Mouse (Mus musculus) NIH3T3 (cell line): ENCODE measurements at regions not wholly inside any gene's neighbourhood (a gene's known extent, or its start where the extent isn't known, plus 50 kb on each side); places are given as distances from the start of the nearest gene placed in this dataset.
"Not testable (repeated sequence)": the region's sequence is repeated elsewhere in the genome, so short reads cannot be mapped to it uniquely, and the experiment has no call there.

Experiments
- DNase-seq: peaks from one replicate; pipeline ENCODE4 v3.0.0-alpha.2; 2012; ENCODE audit warnings: low read depth

DNA sequence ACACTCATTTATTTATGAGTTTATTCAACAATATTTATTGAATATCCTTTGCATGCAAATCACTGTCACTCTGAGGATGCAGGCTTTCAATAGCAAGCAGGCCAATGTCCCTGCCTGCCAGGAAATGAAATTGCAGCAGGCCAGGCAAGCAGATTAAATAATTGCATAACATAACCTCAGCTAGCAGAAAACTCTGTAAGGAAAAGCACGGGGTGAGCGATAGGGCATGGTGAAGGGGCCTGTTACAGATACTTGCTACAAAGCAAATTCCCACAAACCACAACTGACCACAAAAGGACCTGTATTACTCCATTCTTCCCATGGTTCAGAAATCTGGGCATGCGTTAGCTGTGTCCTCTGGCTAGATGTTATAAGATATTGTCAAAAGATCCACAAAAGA is 509.8 kb downstream of the Bnc2 start:
- peak; percentile 43 for DNase-seq

- no peak for DNase-seq
These were observed 502.2 kb downstream of the Bnc2 start for GRCm38 (mm10) chr4:84172841-84173240.

DNA sequence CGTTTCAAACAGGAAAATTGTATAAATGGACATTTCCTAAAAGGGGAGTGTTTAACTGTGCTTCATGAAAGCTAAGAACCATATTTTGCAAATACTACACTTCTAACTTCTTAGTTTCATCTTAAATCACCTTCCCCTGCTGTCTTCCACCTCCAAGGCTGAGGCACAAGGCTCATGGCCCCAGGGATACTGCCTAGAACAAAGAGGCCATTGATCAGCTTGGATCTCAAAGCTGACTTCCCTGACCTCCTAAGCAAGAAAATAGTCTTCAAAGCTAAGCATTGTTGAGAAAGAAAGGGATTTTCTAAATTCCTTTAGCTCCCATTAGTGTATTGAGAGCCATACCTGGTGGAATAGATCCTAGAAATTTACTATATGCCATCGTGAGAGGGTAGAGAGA is 501.6 kb downstream of the Bnc2 start:
- DNase-seq: no peak

DNA sequence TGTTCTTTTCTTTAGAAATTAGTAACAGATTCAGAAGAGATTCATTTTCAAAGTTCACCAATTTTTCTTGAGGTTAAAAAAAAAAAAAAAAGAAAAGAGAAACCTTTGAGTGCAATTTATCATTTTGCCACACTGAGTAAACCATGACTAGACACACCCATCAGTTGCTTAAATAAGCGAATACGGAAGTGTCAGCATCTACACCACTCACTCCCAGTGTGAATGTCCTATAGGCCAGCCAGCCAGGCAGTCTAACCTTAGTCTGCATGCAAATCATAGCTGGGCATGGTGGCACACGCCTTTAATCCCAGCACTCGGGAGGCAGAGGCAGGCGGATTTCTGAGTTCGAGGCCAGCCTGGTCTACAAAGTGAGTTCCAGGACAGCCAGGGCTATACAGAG is 498.6 kb downstream of the Bnc2 start:
- DNase-seq: not testable (repeated sequence)

DNA sequence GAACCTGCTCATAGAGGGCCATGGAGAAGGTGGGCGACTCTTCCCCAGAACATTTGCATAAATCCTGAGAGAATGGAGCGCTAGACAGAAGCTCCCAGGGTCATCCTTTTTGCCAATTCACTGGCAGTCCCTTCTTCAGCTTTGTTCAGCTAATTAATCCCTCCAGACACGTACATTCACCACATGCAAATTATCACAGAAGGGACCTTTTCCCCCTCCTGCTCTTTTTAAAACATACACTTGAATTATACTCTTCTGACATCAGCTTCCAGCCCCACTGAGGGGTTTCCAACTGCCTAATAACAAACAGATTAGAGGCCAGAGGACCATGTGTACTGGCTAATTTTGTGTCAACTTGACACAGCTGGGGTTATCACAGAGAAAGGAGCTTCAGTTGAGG is 497.2 kb downstream of the Bnc2 start:
- DNase-seq: no peak

DNA sequence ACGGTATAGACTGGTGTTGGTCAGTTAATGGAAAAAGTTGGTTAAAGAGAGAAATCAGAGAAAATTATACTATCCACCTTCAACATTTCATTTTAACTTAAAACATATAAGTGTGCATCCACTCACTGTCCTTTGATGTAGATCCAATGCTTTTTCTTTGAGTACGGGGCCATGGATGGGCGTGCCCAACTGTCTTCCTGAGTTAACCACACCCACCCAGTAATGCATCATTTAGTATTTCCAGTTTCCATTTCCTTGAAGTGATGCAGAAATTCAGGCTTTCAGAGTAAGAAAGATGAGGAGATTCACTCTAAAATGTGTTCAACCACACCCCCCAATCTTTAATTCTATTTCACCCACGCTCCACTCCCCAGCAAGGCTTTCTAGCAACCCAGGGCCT is 490.6 kb downstream of the Bnc2 start:
- DNase-seq: no peak

DNA sequence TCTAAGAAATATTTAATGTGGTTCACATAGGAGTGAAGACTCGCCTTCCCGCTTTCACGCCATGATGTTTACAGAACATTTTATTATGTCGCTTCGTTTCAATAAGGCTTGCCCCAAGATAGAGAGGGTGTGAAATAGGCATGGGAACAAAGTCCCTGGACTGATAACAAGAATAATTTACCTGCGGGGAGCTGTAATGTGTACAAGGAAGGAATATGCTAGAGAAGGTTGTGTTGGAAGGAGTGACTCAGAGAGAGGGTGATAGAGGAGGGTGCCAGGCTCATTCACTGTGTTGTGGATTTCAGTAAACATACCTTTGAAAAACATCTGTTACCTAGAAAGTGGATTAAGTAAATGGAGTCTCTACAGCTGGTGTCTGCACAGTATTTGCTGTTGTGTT is 490.2 kb downstream of the Bnc2 start:
- DNase-seq: no peak

GRCm38 (mm10) chr4:84189315-84189714 is 485.8 kb downstream of the Bnc2 start:
- no peak for DNase-seq

DNA sequence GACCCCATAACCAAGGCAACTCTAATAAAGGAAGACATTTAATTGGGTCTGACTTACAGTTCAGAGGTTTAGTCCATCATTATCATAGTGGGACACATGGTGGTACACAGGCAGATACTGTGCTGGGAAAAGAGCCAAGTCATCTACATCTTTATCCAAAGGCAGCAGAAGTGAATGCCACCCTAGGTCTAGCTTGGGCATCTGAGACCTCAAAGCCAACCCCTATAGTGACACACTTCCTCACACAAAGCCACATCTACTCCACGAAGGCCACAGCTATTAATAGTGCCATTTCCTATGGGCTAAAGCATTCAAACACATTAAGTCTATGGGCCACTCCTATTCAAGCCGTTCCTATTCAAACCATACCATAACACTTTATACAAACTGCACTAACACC is 483.8 kb downstream of the Bnc2 start:
- no peak for DNase-seq

- DNase-seq: no peak
These were observed 482.8 kb downstream of the Bnc2 start for GRCm38 (mm10) chr4:84192301-84192700.

GRCm38 (mm10) chr4:84196732-84197131 is 478.3 kb downstream of the Bnc2 start:
- peak; percentile 58 for DNase-seq

DNA sequence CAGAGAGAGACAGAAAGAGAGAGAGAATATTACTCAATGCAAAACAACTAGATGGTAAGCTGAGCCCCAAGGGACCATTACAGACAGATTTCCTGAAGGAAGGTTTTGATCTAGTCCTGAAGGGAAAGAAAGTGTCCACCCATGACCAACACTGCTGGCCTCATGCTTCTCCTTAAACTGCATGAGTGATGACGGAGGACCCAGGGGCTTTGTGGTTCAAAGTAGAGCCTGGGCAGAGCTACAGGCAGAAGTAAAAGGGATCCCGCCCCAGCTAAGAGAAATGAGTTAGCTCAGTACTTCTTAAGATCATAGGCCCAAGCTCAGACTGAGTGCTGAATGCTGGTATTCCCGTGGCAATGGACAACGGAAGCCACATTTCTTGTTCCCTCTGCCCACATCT is 476.9 kb downstream of the Bnc2 start:
- DNase-seq: peak; percentile 48

DNA sequence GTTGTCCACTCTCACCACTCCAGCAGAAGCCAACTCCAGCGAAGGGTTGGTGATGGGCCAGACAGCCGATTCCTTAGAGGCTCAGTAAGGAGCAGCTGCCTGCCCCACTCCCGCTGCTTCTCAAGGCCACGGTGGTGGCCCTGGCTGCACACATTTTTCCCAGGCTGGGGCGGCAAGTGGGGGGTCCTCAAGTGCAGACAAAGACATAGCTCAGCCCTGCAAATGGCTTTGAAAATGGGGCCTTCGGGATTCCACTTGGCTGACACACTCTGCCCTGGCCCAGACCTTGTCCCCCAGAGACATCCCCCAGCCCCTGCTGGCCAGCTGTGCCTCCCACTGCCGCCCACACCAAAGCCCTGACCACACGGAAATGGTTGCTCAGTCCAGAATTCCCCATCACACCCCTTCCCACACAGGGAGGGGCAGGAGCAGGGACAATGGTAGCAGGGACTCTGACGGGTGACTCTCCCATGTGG is 475.9 kb downstream of the Bnc2 start:
- no peak for DNase-seq

GRCm38 (mm10) chr4:84201001-84201400 is 474.1 kb downstream of the Bnc2 start:
- no peak for DNase-seq

DNA sequence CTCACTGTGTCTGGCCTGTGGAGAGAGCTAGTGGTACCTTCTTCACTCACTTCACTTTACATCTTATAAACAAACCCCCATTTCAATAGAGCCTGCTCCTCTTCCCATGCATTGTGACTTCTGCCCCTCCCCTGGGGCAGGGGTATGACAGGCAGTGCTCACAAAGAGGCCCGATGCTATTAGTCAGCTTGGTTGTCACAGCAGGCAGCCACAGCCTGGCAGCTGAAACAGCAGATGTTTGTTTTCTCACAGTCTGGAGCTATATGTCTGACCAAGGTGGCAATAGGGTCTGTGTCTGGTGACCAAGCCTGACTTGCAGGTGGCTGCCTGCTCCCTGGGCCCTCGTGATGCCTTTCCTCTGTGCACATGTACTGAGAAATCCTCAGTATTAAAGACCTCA is 472.8 kb downstream of the Bnc2 start:
- DNase-seq: no peak

- peak; percentile 82 for DNase-seq
These were observed 471.4 kb downstream of the Bnc2 start for GRCm38 (mm10) chr4:84203680-84204079.

- peak; percentile 29 for DNase-seq
These were observed 470.3 kb downstream of the Bnc2 start for GRCm38 (mm10) chr4:84204777-84205176.

DNA sequence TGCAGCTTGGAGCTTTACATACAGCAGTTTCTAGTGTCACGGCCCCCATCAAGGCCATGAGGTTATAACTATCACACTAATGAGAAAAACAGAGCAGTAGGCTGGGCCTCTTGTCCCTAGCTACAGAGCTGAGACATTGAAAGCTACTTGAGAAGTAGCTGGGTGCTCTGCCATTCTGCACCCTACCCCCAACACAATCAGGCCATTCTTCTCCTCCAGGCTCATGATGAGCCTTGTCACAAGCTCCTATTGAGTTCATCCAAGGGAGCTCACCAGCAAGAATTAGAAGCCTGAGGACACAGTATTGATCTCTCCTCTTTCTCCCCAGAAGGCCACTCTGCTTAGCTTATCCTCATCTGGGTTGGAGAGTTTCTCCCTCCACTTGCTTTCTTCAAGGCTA is 466.9 kb downstream of the Bnc2 start:
- no peak for DNase-seq

DNA sequence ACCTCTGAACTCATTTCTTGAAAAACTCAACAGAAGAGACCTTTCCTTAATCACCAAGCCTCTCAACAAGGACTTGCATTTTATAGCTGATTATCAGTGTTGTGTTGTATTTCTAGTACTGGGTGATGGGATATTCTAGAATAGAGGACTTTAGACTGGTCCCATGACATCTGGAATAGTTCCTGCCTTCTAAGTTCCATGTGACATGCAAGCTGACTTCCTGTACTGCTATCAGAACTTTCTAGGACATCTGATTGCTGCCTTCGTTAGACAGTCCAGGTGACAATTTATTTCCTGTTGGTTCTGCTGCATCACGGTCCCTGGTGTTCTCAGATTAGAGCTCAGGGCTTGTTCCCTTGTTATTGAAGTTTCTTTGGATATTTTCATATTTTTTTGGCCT is 465.5 kb downstream of the Bnc2 start:
- DNase-seq: no peak

DNA sequence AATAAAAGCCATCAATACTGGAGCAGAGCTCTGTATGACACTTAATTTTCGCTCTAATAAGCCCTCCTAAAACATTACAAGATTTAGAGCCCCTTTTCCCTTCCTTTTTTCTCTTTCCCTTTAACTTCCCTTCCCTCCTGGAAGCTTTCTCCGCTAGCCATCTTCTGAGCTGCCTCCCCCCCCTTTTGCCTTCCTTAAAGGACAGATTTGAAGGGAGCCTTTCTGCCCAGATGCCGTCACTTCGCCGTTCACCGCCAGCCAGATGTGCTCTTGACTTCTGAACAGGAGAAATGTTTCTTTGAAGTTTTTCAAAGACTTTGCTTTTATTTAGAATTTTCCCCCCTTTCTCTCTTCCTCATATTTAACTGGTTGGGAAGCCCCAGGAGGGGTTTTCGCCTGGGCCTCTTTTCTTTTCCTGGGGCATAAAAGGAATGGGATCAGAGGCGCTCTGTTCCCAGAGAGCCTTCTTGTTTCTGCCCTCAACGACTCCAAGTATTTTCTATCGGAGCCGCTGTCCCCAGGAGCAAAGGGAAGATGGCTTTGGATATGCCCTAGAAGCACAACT is 463.7 kb downstream of the Bnc2 start:
- DNase-seq: no peak

DNA sequence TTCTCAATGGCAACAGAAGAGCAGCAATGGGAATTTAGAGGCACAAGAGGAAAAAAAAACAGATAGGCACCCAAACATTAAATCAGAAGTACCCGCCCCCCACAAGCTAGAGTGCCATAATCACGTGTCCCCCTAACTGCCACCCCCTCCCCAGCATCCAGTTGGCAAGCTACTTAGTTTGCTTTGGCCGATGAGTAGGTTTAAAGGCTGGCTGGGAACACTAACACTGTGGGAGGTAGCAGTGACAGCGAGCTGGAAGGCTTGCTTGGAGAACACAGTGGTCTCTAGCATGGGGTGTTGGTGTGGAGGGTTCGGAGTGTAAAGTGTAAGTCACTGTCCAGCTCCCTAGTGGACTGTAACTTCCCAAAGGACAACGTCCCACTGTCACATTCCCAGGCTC is 463.1 kb downstream of the Bnc2 start:
- no peak for DNase-seq

DNA sequence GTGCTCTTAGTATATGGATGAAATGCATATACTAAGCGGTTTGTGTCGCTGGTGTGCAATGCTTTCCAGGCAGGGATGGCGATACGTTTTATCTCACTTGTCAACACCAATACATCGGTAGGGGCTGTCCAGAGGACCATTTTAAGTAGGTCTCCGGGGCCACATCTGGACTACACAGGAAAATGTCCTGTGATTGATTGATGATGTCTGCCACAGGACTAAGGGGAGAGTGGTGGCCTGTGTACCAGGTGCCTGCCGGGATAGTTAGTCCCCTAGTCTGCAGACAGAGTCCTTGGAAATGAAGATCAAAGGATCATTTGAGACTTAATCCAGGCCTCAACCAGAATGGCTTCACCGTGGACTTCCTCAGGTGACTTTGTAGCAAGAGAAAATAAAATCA is 460.6 kb downstream of the Bnc2 start:
- DNase-seq: no peak

DNA sequence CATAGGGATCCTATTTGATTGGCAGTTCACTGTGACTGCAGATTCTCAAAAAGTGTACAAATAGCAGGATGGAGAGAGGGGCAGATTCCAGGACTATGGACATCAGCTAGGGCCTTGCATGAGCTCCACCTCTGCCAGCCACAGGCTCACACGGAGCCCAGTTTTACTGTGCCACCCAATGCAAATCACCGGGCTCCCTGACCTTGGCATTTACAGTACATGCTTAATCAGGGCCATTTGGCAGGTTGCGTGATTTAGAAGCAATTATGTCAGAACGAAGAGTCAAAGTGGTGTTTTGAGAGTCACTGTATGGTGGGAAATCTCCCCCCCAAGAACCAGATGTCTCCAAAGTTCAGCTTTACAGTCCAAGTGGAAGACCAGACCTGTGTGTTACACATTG is 456.1 kb downstream of the Bnc2 start:
- no peak for DNase-seq

GRCm38 (mm10) chr4:84222057-84222717 is 452.9 kb downstream of the Bnc2 start:
- no peak for DNase-seq
